Mouse (Mus musculus) MEL-GATA-1-ER (cell line): ENCODE data around the gene Fads3.

ENCODE experiments used
- DNase-seq: peaks from one replicate; pipeline ENCODE4 v3.0.0-alpha.2; 2012; ENCODE audit warnings: low read depth; ENCODE audit errors: extremely low read depth

Fads3 gene

GRCm38 (mm10) chr19:10019214-10019760 is 22.1 kb upstream of the Fads3 start:
- DNase-seq = no peak

GRCm38 (mm10) chr19:10021981-10022380 is 19.4 kb upstream of the Fads3 start:
- DNase-seq = no peak

- no peak for DNase-seq
Measured at GRCm38 (mm10) chr19:10022414-10023303, 18.7 kb upstream of the Fads3 start.

- DNase-seq = no peak
Measured at GRCm38 (mm10) chr19:10023304-10023758, 18.0 kb upstream of the Fads3 start.

- DNase-seq = no peak
Measured at GRCm38 (mm10) chr19:10025169-10025875, 16.0 kb upstream of the Fads3 start.

GRCm38 (mm10) chr19:10029746-10030145 is 11.6 kb upstream of the Fads3 start:
- DNase-seq = no peak

- DNase-seq = peak; percentile 47
Measured at GRCm38 (mm10) chr19:10033211-10033973, 8.0 kb upstream of the Fads3 start.

GRCm38 (mm10) chr19:10034356-10034755 is 7.0 kb upstream of the Fads3 start:
- no peak for DNase-seq

GRCm38 (mm10) chr19:10034785-10035447 is 6.5 kb upstream of the Fads3 start:
- no peak for DNase-seq

- DNase-seq = no peak
Measured at GRCm38 (mm10) chr19:10037534-10037933, 3.8 kb upstream of the Fads3 start.

GRCm38 (mm10) chr19:10038364-10038763 is 3.0 kb upstream of the Fads3 start:
- no peak for DNase-seq

- DNase-seq = no peak
Measured at GRCm38 (mm10) chr19:10038910-10039309, 2.5 kb upstream of the Fads3 start.

- no peak for DNase-seq
Measured at GRCm38 (mm10) chr19:10039615-10040014, 1.8 kb upstream of the Fads3 start.

- no peak for DNase-seq
Measured at GRCm38 (mm10) chr19:10040866-10041387, 442 bp upstream of the Fads3 start.

GRCm38 (mm10) chr19:10042232-10042631 is 863 bp downstream of the Fads3 start:
- DNase-seq = no peak

GRCm38 (mm10) chr19:10042816-10043215 is 1.4 kb downstream of the Fads3 start:
- no peak for DNase-seq

GRCm38 (mm10) chr19:10043643-10044042 is 2.3 kb downstream of the Fads3 start:
- no peak for DNase-seq

GRCm38 (mm10) chr19:10045707-10046106 is 4.3 kb downstream of the Fads3 start:
- DNase-seq = no peak

- no peak for DNase-seq
Measured at GRCm38 (mm10) chr19:10046346-10046745, 5.0 kb downstream of the Fads3 start.

- DNase-seq = no peak
Measured at GRCm38 (mm10) chr19:10046983-10047382, 5.6 kb downstream of the Fads3 start.

GRCm38 (mm10) chr19:10049533-10049932 is 8.2 kb downstream of the Fads3 start:
- no peak for DNase-seq
